Mouse (Mus musculus) limb, embryonic 14.5 days (tissue): ENCODE data around the gene Gda. TPM values are rescaled to one million over a fixed set of nuclear protein-coding genes. Genes with fewer than 3 reads are reported as not detected.

Experiments used
- ATAC-seq: fragments of 200-750 bp; cut with Nextera tagmentation; 2 replicates; pipeline ENCODE4 v1.8.0; 2017; ENCODE audit warnings: low read depth, moderate number of reproducible peaks, moderate TSS enrichment; ENCODE audit not compliant: low FRiP score
- DNase-seq: peaks from one replicate; pipeline ENCODE4 v3.0.0-alpha.2; 2015; ENCODE audit warnings: low spot score
- H3K27ac ChIP-seq: fragments of 300-500 bp; sonication (generic); replicated peaks from 2 replicates; pipeline ENCODE4 v1.5.1; 2014; ENCODE audit warnings: low read depth, mild to moderate bottlenecking, low read length, moderate library complexity, mixed read lengths
- H3K27me3 ChIP-seq: fragments of 300-500 bp; sonication (generic); 2 replicates; pipeline ENCODE4 v1.6.1; 2014; ENCODE audit warnings: low read length, mixed read lengths; ENCODE audit not compliant: control insufficient read depth, insufficient read depth
- H3K36me3 ChIP-seq: fragments of 300-500 bp; sonication (generic); 2 replicates; pipeline ENCODE4 v1.6.1; 2014; ENCODE audit warnings: mild to moderate bottlenecking, low read length, moderate library complexity, mixed read lengths; ENCODE audit not compliant: control insufficient read depth, insufficient read depth
- H3K4me1 ChIP-seq: fragments of 300-500 bp; sonication (generic); 2 replicates; pipeline ENCODE4 v1.6.1; 2014; ENCODE audit warnings: antibody characterized with exemption, low read length, mixed read lengths; ENCODE audit not compliant: control insufficient read depth, insufficient read depth
- H3K4me2 ChIP-seq: fragments of 300-500 bp; sonication (generic); replicated peaks from 2 replicates; pipeline ENCODE4 v1.6.1; 2014; ENCODE audit warnings: low read depth, mild to moderate bottlenecking, low read length, moderate library complexity; ENCODE audit not compliant: severe bottlenecking
- H3K4me3 ChIP-seq: fragments of 300-500 bp; sonication (generic); replicated peaks from 2 replicates; pipeline ENCODE4 v1.5.1; 2014; ENCODE audit warnings: low read length
- H3K9ac ChIP-seq: fragments of 300-500 bp; sonication (generic); 2 replicates; pipeline ENCODE4 v1.6.1; 2014; ENCODE audit warnings: mild to moderate bottlenecking, low read depth, low read length, moderate library complexity; ENCODE audit not compliant: severe bottlenecking
- H3K9me3 ChIP-seq: fragments of 300-500 bp; sonication (generic); 2 replicates; pipeline ENCODE4 v1.6.1; 2016; ENCODE audit warnings: low read length; ENCODE audit not compliant: control insufficient read depth
- POLR2A ChIP-seq: fragments of 200-500 bp; IDR thresholded peaks from 2 replicates; pipeline ENCODE4 v1.8.0; 2012; ENCODE audit warnings: inconsistent platforms, mild to moderate bottlenecking, moderate library complexity, borderline replicate concordance; ENCODE audit not compliant: insufficient read depth, insufficient read length; ENCODE audit errors: extremely low read depth
- WGBS: fragments of 180-500 bp; shearing (Covaris S2); extraction: QIAGEN DNeasy Blood & Tissue Kit; methylation state at CpG from one replicate; pipeline ENCODE4 v1.1.7; 2014; 5-methylcytosine and 5-hydroxymethylcytosine counted together
- polyA plus RNA-seq, 2 experiments: library from polyadenylated mRNA; depleted of rRNA in 1 of 2; stranded (reverse) in 1 of 2; unstranded in 1 of 2; fragments of >200 nt; fragmentation: Nextera tagmentation in 1 of 2; extraction: Ambion mirVana in 1 of 2; gene quantifications; 2 replicates each; pipeline versions ENCODE4 v1.2.1 to v1.2.3; 2012 to 2014

The Gda gene
- polyA plus RNA-seq, 2 experiments = 0.07 to 0.10 TPM

DNA sequence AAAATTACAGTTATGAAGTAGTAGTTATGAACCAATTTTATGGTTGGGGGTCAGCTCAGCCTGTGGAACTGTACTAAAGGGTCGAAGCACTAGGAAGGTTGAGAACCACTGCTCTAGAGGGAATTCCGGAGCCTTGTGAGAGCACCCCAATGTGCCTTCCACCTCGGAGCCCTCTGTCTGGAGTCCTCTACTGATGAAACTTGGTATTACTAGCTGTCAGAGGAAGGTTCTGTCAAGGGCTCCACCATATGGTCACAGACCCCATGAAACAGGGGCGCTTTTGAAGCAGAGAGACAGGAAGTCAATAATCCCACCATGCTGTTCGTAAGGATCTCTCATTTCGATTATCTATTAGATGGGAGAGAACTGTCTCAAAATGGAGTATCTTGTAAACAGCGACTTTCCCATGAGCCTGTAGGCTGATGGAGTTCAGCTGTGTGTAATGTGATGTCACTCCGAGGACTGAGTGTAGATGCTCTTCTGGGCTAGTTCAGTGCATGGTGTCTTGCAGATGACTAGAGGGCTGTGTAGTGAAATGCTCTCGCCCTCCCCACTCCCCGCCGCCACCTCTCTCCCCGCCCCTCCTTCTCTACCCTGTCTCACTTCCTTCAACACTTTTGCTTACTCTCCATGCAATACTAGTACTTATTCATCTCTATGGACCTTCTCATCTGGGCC lies 100.7 kb downstream of the Gda start:
- Histone ChIP-seq H3K4me1 (no peaks in the 10 kb centered on the region), H3K9me3 (no peaks in the 10 kb centered on the region), H3K4me2 (no peak overlapping the region), H3K27me3 (no peaks in the 10 kb centered on the region), H3K9ac (no peak overlapping the region), H3K36me3 (no peaks in the 10 kb centered on the region), H3K27ac (no peak overlapping the region), H3K4me3 (no peak overlapping the region)
- no peak for TF ChIP-seq POLR2A
- DNase-seq (no peak), ATAC-seq (no peak)
- WGBS = 71% methylated on average over 12 of the region's 12 CpGs

DNA sequence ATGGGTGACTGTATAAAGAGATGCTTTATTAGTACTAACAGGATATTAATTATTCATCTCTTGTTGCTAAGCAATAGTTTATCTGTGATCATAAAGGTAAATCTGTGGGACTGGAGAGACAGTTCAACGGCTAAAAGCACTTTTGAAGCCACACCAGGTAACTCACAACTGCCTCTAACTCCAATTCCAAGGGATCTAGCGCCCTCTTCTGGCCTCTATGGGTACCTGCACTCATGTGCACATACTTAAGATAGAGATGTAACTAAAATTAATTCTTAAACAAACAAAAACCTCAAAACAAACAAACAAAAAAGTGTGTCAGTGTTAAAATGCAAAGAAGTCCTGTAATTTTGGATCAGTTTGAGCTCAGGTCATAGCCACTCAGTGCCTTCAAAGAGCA lies 101.9 kb downstream of the Gda start:
- WGBS = 58% methylated on average over 2 of the region's 2 CpGs
- no peaks in the 10 kb centered on the region for H3K9me3 ChIP-seq
- no peak overlapping the region for H3K27ac ChIP-seq
- H3K4me2 ChIP-seq = no peak overlapping the region
- TF ChIP-seq POLR2A = no peak
- H3K27me3 ChIP-seq = no peaks in the 10 kb centered on the region
- no peak for DNase-seq
- ATAC-seq = no peak
- H3K4me3 ChIP-seq = no peak overlapping the region
- no peaks in the 10 kb centered on the region for H3K36me3 ChIP-seq
- no peak overlapping the region for H3K9ac ChIP-seq
- no peaks in the 10 kb centered on the region for H3K4me1 ChIP-seq

DNA sequence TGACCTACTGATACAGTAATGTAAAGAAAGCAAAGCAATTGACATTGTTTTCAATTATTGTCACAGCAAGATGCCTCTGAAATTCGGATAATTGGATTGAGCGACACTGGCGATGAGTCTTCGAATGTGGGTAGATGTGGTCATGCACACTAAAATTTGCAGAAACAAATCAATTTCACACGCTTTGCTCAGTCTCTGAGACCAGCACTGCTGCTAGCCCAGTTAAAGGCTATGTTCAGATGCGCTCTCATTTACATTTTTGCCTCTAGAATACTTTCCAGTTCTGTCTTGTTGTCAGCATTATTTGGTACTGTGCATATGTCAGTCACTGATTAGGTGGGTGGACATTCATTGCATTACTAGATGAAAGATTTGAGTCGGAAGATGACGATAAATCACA lies 102.5 kb downstream of the Gda start:
- no peaks in the 10 kb centered on the region for H3K4me1 ChIP-seq
- H3K4me3 ChIP-seq = no peak overlapping the region
- H3K4me2 ChIP-seq = no peak overlapping the region
- no peaks in the 10 kb centered on the region for H3K36me3 ChIP-seq
- H3K9me3 ChIP-seq = no peaks in the 10 kb centered on the region
- H3K9ac ChIP-seq = no peak overlapping the region
- H3K27ac ChIP-seq = no peak overlapping the region
- no peaks in the 10 kb centered on the region for H3K27me3 ChIP-seq
- no peak for ATAC-seq
- DNase-seq = no peak
- 91% methylated on average over 8 of the region's 8 CpGs for WGBS
- TF ChIP-seq POLR2A = no peak

DNA sequence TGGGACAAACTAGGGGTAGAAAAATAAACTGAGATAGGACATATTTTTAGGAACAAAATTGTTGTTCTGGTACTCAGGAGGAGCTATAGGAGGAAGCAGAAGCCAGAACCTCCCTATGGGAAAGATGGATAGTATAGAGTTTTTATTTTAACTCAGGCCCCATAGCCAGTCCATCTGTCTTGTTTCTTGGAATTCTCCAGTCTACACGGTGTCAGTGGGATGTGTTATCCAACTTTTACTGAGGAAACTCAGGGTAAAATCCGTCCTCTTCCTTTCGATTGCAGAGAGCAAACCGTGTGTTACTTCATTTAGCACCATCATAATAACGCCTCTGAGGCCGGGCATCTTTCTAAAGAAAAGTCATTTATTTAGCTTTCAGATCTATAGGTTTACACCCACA lies 104.1 kb downstream of the Gda start:
- Histone ChIP-seq H3K9ac (no peak overlapping the region), H3K4me2 (no peak overlapping the region), H3K4me3 (no peak overlapping the region), H3K4me1 (no peaks in the 10 kb centered on the region), H3K9me3 (no peaks in the 10 kb centered on the region), H3K36me3 (no peaks in the 10 kb centered on the region), H3K27ac (no peak overlapping the region), H3K27me3 (no peaks in the 10 kb centered on the region)
- no peak for TF ChIP-seq POLR2A
- DNase-seq (no peak), ATAC-seq (no peak)
- 87% methylated on average over 6 of the region's 6 CpGs for WGBS

DNA sequence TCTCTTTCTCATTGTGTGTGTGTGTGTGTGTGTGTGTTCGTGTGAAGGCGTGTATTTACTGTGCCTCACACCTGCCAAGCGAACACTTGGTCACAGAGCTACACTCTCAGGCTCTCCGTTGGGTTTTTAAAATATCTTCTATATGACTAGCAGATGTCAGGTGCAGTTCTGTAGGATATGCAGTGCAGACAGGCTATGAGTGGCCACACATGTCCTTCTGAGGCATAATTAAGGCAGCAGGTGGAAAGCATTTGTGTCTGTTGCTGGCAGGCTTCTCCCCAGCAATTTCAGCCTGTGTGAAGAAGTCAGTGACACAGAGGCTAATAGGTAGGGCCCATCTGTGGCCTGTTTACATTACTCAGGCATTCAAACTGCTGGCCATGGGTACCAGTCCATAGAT lies 104.7 kb downstream of the Gda start:
- Histone ChIP-seq H3K4me1 (no peaks in the 10 kb centered on the region), H3K9me3 (no peaks in the 10 kb centered on the region), H3K9ac (no peak overlapping the region), H3K4me3 (no peak overlapping the region), H3K4me2 (no peak overlapping the region), H3K36me3 (no peaks in the 10 kb centered on the region), H3K27ac (no peak overlapping the region), H3K27me3 (no peaks in the 10 kb centered on the region)
- 60% methylated on average over 4 of the region's 4 CpGs for WGBS
- DNase-seq (no peak), ATAC-seq (peak; percentile 51; the same call in 1 of the 2 replicates)
- no peak for TF ChIP-seq POLR2A

DNA sequence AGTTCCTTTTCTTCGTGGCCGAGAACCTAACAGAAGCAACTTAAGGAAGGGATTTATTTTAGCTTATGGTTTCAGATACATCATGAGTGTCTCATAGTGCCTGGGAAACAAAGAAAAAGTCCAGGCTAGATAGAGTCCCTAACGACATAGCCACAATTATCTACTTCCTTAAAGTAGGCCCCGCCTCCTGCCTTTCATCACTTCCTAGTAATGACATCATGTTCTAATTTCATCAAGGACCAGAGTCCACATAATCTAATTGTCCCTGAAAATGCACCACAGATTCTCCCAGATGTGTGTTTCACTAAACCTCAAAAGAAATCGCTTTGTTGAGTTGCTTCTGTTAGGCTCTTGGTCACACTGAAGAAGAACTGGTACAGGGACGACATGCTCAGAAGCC lies 115.5 kb downstream of the Gda start:
- ATAC-seq = no peak
- Histone ChIP-seq H3K9me3 (no peaks in the 10 kb centered on the region), H3K4me1 (no peaks in the 10 kb centered on the region), H3K4me2 (no peak overlapping the region), H3K27ac (no peak overlapping the region), H3K4me3 (no peak overlapping the region), H3K9ac (no peak overlapping the region), H3K36me3 (no peaks in the 10 kb centered on the region), H3K27me3 (no peaks in the 10 kb centered on the region)
- DNase-seq = no peak
- no peak for TF ChIP-seq POLR2A
- WGBS = 91% methylated on average over 6 of the region's 6 CpGs
